12 mouse cellular contexts compared by ENCODE assay signal in genomic region chr3:83111485-83112261, GRCm38 (mm10). TPM values are rescaled to one million over a fixed set of nuclear protein-coding genes. Genes with fewer than 3 reads are reported as not detected.
"Had no signal": no experiment of that assay in that cellular context is flagged by ENCODE, and none has a peak within 500 bp of the region (broad histone marks: within the 10 kb centered on the region; RNA-seq: fewer than 3 reads in every experiment).

No protein-coding gene starts in this region.

- H3K9ac ChIP-seq: limb, embryonic 12.5 days; liver, embryonic 13.5 days; liver, postnatal 0 days had no signal

- H3K4me1 ChIP-seq: liver, embryonic 13.5 days had no signal

- H3K4me2 ChIP-seq: limb, embryonic 12.5 days; liver, embryonic 13.5 days had no signal

- H3K9me3 ChIP-seq: limb, embryonic 12.5 days; liver, embryonic 13.5 days had no signal

- DNase-seq: kidney, adult 18-20 months; kidney, postnatal 25 days; liver; liver, embryonic 13.5 days; liver, postnatal 0 days; midbrain, embryonic 14.5 days; thymus, postnatal 4 days had no signal

- H3K27ac ChIP-seq: left cerebral cortex, adult 2 months; limb, embryonic 12.5 days; liver, embryonic 13.5 days; stomach, postnatal 0 days had no signal

- H3K4me3 ChIP-seq: left cerebral cortex, adult 2 months; limb, embryonic 12.5 days; liver, embryonic 13.5 days had no signal

- H3K27me3 ChIP-seq: liver, embryonic 13.5 days had no signal

- H3K36me3 ChIP-seq: limb, embryonic 12.5 days; liver, embryonic 13.5 days had no signal

- ATAC-seq: liver, postnatal 0 days had no signal

RNA-seq across cellular contexts. Expression of gene Dchs2, which starts 16.1 kb away (rescaled TPM):
- total RNA-seq: megakaryocyte progenitor cell, adult 5-6 weeks; neutrophil, adult 5-6 weeks had no signal
